Mouse (Mus musculus) forebrain, postnatal 0 days (tissue): ENCODE data around the gene Olfr429. TPM values are rescaled to one million over a fixed set of nuclear protein-coding genes. Genes with fewer than 3 reads are reported as not detected.
"Not testable (repeated sequence)": the region's sequence is repeated elsewhere in the genome, so short reads cannot be mapped to it uniquely, and the experiment has no call there.

Source experiments
- ATAC-seq: fragments of 200-750 bp; cut with Nextera tagmentation; 2 replicates; pipeline ENCODE4 v1.8.0; 2017; ENCODE audit warnings: mild to moderate bottlenecking, moderate library complexity
- DNase-seq: peaks from one replicate; pipeline ENCODE4 v3.0.0-alpha.2; 2015
- H3K27ac ChIP-seq: fragments of 300-500 bp; sonication (generic); 2 replicates; pipeline ENCODE4 v1.5.1; 2014; ENCODE audit warnings: low read depth, mild to moderate bottlenecking, antibody characterized with exemption, low read length, moderate library complexity, mixed read lengths
- H3K27me3 ChIP-seq: fragments of 300-500 bp; sonication (generic); 2 replicates; pipeline ENCODE4 v1.6.1; 2014; ENCODE audit warnings: mild to moderate bottlenecking, low read length, mixed read lengths; ENCODE audit not compliant: insufficient read depth
- H3K36me3 ChIP-seq: fragments of 300-500 bp; sonication (generic); 2 replicates; pipeline ENCODE4 v1.6.1; 2014; ENCODE audit warnings: mild to moderate bottlenecking, moderate library complexity; ENCODE audit not compliant: insufficient read depth
- H3K4me1 ChIP-seq: fragments of 300-500 bp; sonication (generic); 2 replicates; pipeline ENCODE4 v1.6.1; 2014; ENCODE audit warnings: antibody characterized with exemption; ENCODE audit not compliant: insufficient read depth
- H3K4me2 ChIP-seq: fragments of 300-500 bp; sonication (generic); 2 replicates; pipeline ENCODE4 v1.6.1; 2014; ENCODE audit warnings: low read depth, mild to moderate bottlenecking, moderate library complexity
- H3K4me3 ChIP-seq: fragments of 300-500 bp; sonication (generic); 2 replicates; pipeline ENCODE4 v1.5.1; 2014; ENCODE audit warnings: low read depth, low read length, mixed read lengths
- H3K9ac ChIP-seq: fragments of 300-500 bp; sonication (generic); 2 replicates; pipeline ENCODE4 v1.6.1; 2014; ENCODE audit warnings: mild to moderate bottlenecking
- H3K9me3 ChIP-seq: fragments of 300-500 bp; sonication (generic); 2 replicates; pipeline ENCODE4 v1.6.1; 2016; ENCODE audit warnings: low read length
- CTCF ChIP-seq: sonication (generic); IDR thresholded peaks from 2 replicates; pipeline ENCODE4 v1.5.1; 2016; ENCODE audit warnings: antibody characterized with exemption, control low read depth, low read depth
- WGBS: fragments of 180-500 bp; shearing (Covaris S2); extraction: QIAGEN DNeasy Blood & Tissue Kit; methylation state at CpG from one replicate; pipeline ENCODE4 v1.1.7; 2014; 5-methylcytosine and 5-hydroxymethylcytosine counted together
- polyA plus RNA-seq: library from polyadenylated mRNA; unstranded; fragments of >200 nt; fragmentation: Nextera tagmentation; extraction: Ambion mirVana; gene quantifications from 2 replicates; pipeline ENCODE4 v1.2.1, GENCODE M21; 2015
- total RNA-seq: library from RNA; depleted of rRNA; stranded (reverse); fragments of >200 nt; gene quantifications from 2 replicates; pipeline ENCODE4 v1.2.3, GENCODE M21; 2014

Gene Olfr429
- total and polyA plus RNA-seq, 2 experiments from 2014 or later: not detected

DNA sequence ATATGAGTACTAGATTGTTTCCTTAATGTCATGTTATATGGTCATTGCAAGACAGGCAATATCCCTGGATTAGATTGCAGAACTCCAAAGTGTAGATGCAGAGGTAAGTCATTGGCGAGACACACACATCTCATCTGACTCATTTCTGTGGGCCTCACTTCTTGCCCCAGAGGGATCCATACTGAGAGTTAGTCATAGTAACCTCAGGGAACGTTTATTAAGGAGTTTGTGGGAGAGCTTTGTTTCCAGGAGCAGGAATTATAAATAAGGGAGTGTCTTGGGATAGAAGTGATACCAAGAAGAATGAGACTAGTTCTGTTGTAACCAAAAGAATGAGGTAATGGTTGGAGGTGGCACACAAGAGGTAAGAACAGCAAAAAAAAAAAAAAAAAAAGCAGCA is 35.2 kb upstream of the Olfr429 start, which contains the start of gene Olfr432:
Gene Olfr432 (plus strand): TSS at position 313 of the 400 bp plus-strand sequence.
- no peak within 1 kb of the TSS for H3K27ac ChIP-seq
- no peaks in the 10 kb centered on the region for H3K9me3 ChIP-seq
- TF ChIP-seq CTCF: no peak
- ATAC-seq: no peak
- H3K4me3 ChIP-seq: no peak within 1 kb of the TSS
- H3K36me3 ChIP-seq: no peaks in the 10 kb centered on the region
- 74% methylated on average over 2 of the region's 2 CpGs for WGBS
- H3K4me1 ChIP-seq: no peaks in the 10 kb centered on the region
- no peak within 1 kb of the TSS for H3K4me2 ChIP-seq
- no peak for DNase-seq
- no peaks in the 10 kb centered on the region for H3K27me3 ChIP-seq
- no peak within 1 kb of the TSS for H3K9ac ChIP-seq

DNA sequence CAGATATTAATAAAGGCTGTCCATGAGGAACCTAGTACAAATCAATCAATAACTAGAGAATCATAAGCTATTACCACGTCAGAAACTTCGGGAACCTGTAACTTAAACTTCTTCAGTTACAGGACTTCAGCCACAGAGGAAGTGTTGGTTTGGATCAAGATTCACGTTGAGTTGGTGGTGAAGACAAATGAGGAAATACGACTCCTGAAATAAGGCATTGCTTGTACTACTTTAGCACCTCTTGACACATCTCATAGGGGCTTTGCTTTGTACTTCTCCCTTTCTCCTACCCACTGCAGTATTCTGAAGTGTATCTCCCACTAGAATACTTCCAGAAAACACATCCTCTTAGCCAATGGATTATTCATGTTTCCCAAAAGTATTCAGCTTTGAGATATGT is 34.8 kb upstream of the Olfr429 start:
- not testable (repeated sequence) for ATAC-seq, H3K4me1 ChIP-seq, H3K36me3 ChIP-seq

DNA sequence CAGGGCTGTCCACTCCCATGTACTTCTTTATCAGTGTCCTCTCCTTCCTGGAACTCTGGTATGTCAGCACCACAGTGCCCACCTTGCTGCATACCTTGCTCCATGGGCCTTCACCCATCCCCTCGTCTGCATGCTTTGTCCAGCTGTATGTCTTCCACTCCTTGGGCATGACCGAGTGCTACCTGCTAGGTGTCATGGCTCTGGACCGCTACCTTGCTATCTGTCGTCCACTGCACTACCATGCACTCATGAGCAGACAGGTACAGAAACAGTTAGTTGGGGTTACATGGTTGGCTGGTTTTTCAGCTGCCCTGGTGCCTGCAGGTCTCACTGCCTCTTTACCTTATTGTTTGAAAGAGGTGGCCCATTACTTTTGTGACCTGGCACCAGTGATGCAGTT is 33.6 kb upstream of the Olfr429 start:
- Histone ChIP-seq H3K4me3 (no peak overlapping the region), H3K27ac (no peak overlapping the region), H3K4me1 (no peaks in the 10 kb centered on the region), H3K27me3 (no peaks in the 10 kb centered on the region), H3K9ac (no peak overlapping the region), H3K36me3 (no peaks in the 10 kb centered on the region), H3K4me2 (no peak overlapping the region), H3K9me3 (no peaks in the 10 kb centered on the region)
- no peak for TF ChIP-seq CTCF
- WGBS: 94% methylated on average over 4 of the region's 4 CpGs
- no peak for DNase-seq
- ATAC-seq: no peak

More for the DNA sequence above, 34.8 kb upstream of the Olfr429 start:
- H3K27me3 ChIP-seq, H3K4me3 ChIP-seq, H3K9me3 ChIP-seq, DNase-seq, H3K9ac ChIP-seq, H3K4me2 ChIP-seq, H3K27ac ChIP-seq: not testable (repeated sequence)
- WGBS: 84% methylated on average over 4 of the region's 4 CpGs

DNA sequence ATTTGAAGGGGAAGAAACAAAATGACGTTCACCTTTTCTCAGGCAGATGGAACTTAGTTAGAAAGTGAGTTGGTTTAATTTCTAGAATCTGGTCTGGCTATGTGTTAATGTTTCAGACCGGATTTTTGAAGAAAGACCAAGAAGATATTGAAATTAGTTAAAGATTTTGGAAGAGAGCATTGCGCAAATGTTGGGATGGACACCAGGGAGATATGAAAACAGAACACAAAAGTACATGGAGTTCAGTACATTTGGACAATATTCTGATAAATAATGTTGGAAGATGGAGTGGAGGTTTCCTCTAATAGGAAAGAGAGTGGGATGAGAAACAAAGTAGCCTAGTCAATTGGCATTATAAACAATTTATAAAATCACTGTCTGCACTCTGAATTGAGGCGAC is 32.6 kb upstream of the Olfr429 start:
- ATAC-seq: no peak
- Histone ChIP-seq H3K4me1 (no peaks in the 10 kb centered on the region), H3K4me2 (no peak overlapping the region), H3K9me3 (no peaks in the 10 kb centered on the region), H3K36me3 (no peaks in the 10 kb centered on the region), H3K27me3 (no peaks in the 10 kb centered on the region), H3K4me3 (no peak overlapping the region), H3K27ac (no peak overlapping the region), H3K9ac (no peak overlapping the region)
- WGBS: 91% methylated on average over 4 of the region's 4 CpGs
- DNase-seq: no peak
- TF ChIP-seq CTCF: no peak

DNA sequence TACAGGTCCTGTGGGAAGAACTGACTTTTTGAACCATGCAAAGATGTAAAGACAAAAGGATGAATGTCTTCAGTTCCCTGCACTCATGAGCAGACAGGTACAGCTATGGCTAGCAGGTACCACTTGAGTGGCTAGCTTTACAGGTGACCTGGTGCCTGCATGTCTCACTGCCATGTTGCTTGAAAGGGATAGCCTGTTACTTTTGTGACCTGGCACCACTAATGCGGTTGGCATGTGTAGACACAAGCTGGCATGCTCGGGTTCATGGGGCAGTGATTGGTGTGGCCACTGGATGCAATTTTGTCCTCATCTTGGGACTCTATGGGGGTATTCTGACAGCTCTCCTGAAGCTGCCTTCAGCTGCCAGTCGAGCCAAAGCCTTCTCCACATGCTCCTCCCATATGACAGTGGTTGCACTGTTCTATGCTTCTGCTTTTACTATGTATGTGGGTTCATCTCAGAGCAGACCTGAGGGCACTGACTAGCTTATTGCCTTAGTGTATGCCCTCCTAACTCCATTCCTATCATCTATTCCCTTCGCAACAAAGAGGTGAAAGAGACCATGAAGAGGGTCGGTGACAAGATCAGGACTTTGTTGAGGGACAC is 32.1 kb upstream of the Olfr429 start:
- Histone ChIP-seq H3K4me2 (no peak overlapping the region), H3K9ac (no peak overlapping the region)
- 86% methylated on average over 5 of the region's 5 CpGs for WGBS

DNA sequence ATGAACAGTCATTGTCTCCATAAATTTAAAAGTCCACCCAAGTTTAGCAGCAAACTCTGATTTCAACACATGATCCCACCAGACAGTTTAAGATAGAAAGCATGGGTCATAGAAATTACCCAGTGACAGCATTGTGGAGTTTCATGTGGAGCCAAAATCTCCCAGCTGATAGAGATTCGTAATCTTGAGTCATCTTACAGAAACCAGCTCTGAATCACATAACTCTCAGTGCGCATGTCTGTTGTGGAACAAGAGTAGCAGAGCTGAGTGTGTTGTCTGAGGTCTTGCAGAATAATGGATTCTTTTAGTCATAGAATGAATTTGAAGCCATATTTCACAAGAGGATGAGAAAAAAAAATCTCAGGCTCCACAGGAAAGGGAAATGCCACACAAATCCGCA is 31.1 kb upstream of the Olfr429 start:
- no peaks in the 10 kb centered on the region for H3K4me1 ChIP-seq
- H3K9me3 ChIP-seq: no peaks in the 10 kb centered on the region
- ATAC-seq: no peak
- H3K4me3 ChIP-seq: no peak overlapping the region
- H3K9ac ChIP-seq: no peak overlapping the region
- H3K4me2 ChIP-seq: no peak overlapping the region
- no peaks in the 10 kb centered on the region for H3K27me3 ChIP-seq
- H3K36me3 ChIP-seq: no peaks in the 10 kb centered on the region
- no peak overlapping the region for H3K27ac ChIP-seq
- WGBS: 82% methylated on average over 3 of the region's 3 CpGs
- DNase-seq: no peak
- TF ChIP-seq CTCF: no peak

More for the DNA sequence above, 32.1 kb upstream of the Olfr429 start:
- H3K27ac ChIP-seq: no peak overlapping the region
- H3K4me1 ChIP-seq: no peaks in the 10 kb centered on the region
- H3K36me3 ChIP-seq: no peaks in the 10 kb centered on the region
- no peak for TF ChIP-seq CTCF
- ATAC-seq (no peak), DNase-seq (no peak)
- no peaks in the 10 kb centered on the region for H3K27me3 ChIP-seq
- H3K9me3 ChIP-seq: no peaks in the 10 kb centered on the region
- H3K4me3 ChIP-seq: no peak overlapping the region

DNA sequence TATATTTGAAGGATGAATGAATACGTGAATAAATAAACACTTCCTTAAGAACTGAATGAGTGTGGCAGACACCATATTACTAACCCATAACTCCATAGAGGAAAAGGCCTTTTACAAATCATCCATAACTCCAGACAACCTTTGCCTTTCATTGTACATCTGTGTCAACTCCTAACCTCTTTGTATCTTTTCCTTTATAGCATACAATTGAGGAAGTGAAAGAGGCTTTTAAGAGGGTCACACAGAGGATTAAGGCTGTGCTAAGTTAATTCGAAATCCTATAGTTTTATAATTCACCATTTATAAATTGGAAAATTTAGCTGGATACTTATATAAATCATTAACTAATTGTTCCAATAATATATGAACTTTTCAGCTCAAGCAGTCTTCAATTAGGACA is 28.9 kb upstream of the Olfr429 start:
- Histone ChIP-seq H3K4me3 (no peak overlapping the region), H3K36me3 (no peaks in the 10 kb centered on the region), H3K9ac (no peak overlapping the region), H3K27ac (no peak overlapping the region), H3K4me2 (no peak overlapping the region), H3K9me3 (no peaks in the 10 kb centered on the region), H3K27me3 (no peaks in the 10 kb centered on the region), H3K4me1 (no peaks in the 10 kb centered on the region)
- TF ChIP-seq CTCF: no peak
- ATAC-seq: no peak
- WGBS: 80% methylated on average over 2 of the region's 2 CpGs
- no peak for DNase-seq

DNA sequence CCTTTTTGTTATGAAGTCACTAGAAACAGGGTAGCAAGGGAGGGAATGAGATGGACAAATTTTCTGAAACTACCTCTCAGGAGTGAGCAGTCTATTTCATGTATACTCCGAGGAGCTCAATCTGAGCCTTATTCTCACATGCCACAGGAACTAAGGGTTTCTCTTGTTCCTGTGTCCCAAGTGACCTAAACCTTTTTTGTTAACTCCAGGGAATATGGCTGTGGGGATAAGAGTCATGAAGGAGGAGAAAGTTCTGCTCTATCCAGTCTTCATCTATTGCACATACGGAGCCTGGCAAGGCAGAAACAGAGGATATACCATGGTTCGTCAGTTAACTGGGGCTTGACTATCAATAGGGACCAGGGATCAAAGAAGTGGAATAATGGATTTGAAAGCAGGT is 17.8 kb upstream of the Olfr429 start, which contains the start of gene Olfr430:
Gene Olfr430 (plus strand): TSS at position 301 of the 400 bp plus-strand sequence.
- no peak for TF ChIP-seq CTCF
- no peak for ATAC-seq

More for the DNA sequence above, 17.8 kb upstream of the Olfr429 start, which contains the start of gene Olfr430:
- no peak for DNase-seq
- Histone ChIP-seq H3K27me3 (no peaks in the 10 kb centered on the region), H3K27ac (no peak within 1 kb of the TSS), H3K4me3 (no peak within 1 kb of the TSS), H3K4me1 (no peaks in the 10 kb centered on the region), H3K4me2 (no peak within 1 kb of the TSS), H3K9me3 (no peaks in the 10 kb centered on the region), H3K9ac (no peak within 1 kb of the TSS), H3K36me3 (no peaks in the 10 kb centered on the region)
- WGBS: 93% methylated on average over 3 of the region's 3 CpGs
